Mouse (Mus musculus): ENCODE measurements at regions not wholly inside any gene's neighbourhood (a gene's known extent, or its start where the extent isn't known, plus 50 kb on each side); places are given as distances from the start of the nearest gene placed in this dataset.
"Not testable (repeated sequence)": the region's sequence is repeated elsewhere in the genome, so short reads cannot be mapped to it uniquely, and the experiment has no call there.

DNA sequence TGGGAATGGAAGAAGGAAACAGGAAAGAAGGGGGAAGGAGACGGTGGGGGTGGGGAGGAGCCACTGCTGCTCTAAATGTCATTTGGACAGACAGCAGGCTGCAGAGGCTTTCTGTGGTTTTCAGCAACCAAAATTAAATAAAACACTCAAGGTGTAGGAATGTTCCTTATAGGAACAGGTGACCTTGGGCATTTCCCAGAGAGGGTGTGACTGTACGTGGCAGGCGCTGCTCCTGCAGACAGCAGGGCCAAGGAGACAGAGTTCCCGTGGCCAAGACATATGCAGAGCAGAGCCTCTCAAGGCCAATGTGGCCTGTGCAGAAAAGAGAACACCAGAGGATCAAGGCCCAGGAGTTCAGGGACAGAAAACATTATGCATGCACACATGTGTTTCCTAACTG, 175.9 kb upstream of the Afdn start:
- Histone ChIP-seq H3K4me3 (no peak overlapping the region), H3K9me3 (no peaks in the 10 kb centered on the region), H3K9ac (no peak overlapping the region), H3K4me2 (no peak overlapping the region), H3K36me3 (no peaks in the 10 kb centered on the region), H3K27ac (replicated peaks) (peak overlapping the region; percentile 64), H3K4me1 (replicated peaks) (0 out of 2 replicates have a peak, but pooled peaks cover 9% of the 10 kb centered on the region), H3K27me3 (no peaks in the 10 kb centered on the region)
- ATAC-seq (ENCODE audit: low FRiP score, low read depth), result no peak
- WGBS, result 60% methylated on average over 4 of the region's 4 CpGs

DNA sequence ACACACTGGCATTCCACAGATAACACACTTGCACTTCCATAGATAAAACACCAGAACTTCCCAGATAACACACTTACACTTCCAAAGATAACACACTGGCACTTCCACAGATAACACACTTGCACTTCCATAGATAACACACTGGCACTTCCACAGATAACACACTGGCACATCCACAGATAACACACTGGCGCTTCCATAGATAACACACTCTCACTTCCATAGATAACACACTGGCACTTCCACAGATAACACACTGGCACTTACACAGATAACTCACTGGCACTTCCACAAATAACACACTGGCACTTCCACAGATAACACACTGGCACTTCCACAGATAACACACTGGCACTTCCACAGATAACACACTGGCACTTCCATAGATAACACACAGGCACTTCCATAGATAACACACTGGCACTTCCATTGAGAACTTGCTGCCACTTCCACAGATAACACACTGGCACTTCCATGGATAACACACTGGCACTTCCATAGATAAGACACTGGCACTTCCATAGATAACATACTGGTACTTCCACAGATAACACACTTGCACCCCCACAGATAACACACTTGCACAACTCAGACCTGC, 170.0 kb upstream of the Afdn start:
- H3K9me3 ChIP-seq; H3K4me1 ChIP-seq (replicated peaks); H3K36me3 ChIP-seq; H3K4me2 ChIP-seq; ATAC-seq (ENCODE audit: low FRiP score, low read depth); H3K27ac ChIP-seq (replicated peaks); H3K4me3 ChIP-seq; H3K27me3 ChIP-seq; H3K9ac ChIP-seq: not testable (repeated sequence)
- 82% methylated on average over 1 of the region's 1 CpGs for WGBS

All from hindbrain, embryonic 15.5 days (tissue).